Mouse (Mus musculus) erythroid progenitor cell, adult 5-6 weeks (primary cell): ENCODE results near the gene Plekhm1. TPM values are rescaled to one million over a fixed set of nuclear protein-coding genes. Genes with fewer than 3 reads are reported as not detected.

Source experiments
- ATAC-seq: replicated peaks from 2 replicates; pipeline ENCODE4 v1.8.0; 2016; ENCODE audit warnings: moderate number of reproducible peaks, mild to moderate bottlenecking, moderate TSS enrichment, inconsistent platforms; ENCODE audit not compliant: poor library complexity, low FRiP score, severe bottlenecking
- total RNA-seq, 2 experiments: library from RNA; stranded (forward) in 1 of 2; stranded (reverse) in 1 of 2; fragments of 150-400 nt in 1 of 2; fragments of 186-747, 209-891 nt in 1 of 2; gene quantifications; 2 replicates each; pipeline versions ENCODE4 v1.2.3 to v1.2.4; 2015 to 2017; ENCODE audit warnings: low replicate concordance in 2 of 2

Plekhm1 gene
- total RNA-seq, 2 experiments from 2014 or later: 4.2 to 15.1 TPM

- ATAC-seq: no peak
These were observed 66.9 kb downstream of the Plekhm1 start for GRCm38 (mm10) chr11:103345408-103346091.

DNA sequence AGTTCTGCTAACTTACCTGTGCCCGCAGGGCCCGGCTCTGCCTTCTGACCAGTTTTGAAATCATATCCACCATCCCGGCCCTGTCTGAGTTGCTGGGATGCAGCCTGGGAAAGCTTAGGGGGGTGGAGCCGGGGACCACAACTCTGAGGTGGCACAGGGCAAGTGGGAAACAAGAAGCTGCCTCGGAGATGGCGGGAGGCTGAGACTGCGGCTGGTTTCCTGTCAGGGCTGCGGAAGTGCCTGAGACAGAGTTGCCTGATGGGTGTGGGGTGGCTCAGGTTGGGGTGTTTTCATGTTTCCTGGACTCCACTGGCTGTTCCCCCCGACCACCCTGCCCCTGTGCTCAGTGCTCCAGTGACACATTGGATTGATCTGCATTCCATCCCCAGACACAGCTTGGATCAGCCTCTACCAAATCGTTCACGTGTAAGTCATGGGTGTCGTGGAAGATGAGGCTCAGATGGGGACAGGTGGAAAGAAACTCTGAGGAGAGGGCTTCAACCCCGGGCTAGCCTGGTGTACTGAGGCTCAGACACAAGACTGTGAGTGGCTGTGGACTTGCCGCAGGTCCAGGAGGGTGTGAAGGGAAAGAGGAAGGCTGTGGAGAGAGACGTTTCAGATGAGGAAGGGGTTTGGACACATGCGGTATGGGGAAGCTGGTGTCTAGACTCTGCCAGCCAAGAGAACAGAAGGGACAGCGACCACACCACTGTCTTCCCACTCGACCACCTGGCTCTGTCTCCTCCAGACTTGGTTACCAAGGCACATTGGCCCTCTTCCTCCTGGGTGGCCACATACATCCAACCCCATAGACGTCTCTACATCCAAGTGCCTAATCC is 67.8 kb downstream of the Plekhm1 start:
- ATAC-seq: no peak

DNA sequence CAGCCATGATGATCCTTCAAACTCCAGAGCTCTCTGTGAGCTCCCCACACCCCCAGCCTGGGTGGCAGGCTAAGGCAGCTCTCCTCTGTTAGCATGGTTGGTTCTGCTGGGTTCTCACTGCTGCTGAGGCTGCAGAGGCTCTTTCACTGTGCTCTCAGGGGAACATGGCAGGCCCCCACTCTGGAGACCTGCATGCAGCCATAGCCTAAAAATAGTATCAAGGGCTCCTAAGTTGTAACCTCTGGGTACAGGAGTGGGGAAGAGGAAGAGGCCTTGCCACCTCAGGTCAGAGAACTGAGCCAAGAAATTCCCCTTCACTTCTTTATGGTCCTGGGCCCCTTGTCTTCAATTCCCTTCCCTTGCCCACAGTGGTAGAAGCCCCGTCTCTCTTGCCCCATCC is 68.6 kb downstream of the Plekhm1 start:
- no peak for ATAC-seq

- no peak for ATAC-seq
These were observed 69.4 kb downstream of the Plekhm1 start for GRCm38 (mm10) chr11:103343063-103343462.

DNA sequence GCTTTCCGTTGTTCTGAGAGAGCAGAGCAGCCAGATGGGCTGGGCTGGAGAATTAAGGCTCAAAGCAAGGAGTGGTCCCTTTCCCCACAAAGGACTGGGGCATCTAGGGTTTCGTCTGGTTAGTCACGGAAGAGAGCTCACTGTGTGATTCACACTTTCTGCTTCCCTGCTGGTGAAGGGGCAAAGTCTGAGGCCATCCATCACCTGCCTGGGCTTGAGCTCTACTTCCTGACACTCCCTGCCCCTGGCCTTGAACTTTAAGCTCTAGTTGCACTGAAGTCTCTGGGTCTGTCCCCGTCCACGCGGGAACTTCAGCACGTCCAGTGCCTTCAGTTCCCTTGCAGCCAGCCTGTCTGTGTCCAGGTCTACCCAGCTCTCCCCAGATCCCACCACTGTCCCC is 71.8 kb downstream of the Plekhm1 start:
- no peak for ATAC-seq

GRCm38 (mm10) chr11:103340130-103340529 is 72.4 kb downstream of the Plekhm1 start:
- ATAC-seq: no peak

- ATAC-seq: no peak
These were observed 72.9 kb downstream of the Plekhm1 start for GRCm38 (mm10) chr11:103339414-103340119.

DNA sequence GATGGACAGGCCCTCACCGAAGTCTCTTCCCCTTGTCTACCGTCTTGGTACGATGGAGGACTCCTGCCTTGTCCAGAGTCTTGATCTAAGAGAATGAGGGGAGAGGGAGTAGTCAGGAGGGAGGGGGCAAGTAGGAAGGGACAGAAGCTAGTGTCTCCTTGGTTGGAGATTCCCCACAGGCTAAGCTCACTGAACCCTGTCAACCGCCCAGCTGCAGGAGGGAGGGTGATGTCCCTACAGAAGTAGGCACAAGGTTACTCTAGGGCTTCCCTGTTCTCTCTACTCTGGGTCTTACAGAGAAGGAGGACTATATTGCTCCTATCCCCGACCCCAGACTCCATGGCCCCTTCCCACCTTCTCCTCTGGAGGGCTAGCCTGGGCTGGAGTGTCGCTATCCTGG is 73.8 kb downstream of the Plekhm1 start:
- ATAC-seq: no peak

DNA sequence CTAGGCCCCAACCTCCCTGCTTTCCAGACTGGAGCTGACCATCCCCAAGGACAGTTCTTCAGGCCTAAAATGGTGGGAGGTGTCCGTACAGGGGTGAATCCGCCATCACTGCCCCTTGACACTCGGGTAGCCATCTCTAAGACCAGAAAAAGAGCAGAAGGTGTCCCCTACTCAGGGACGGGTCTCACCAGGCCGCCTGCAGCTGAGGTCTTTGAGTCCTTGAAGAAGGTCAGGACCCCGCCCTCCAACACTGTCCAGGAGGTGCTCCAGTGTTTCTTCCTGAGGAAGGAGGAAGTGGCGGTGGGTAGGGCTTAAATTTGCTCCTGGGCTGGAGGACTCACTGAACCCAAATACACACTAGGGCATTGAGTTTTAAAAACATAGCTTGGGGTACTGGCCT is 74.4 kb downstream of the Plekhm1 start:
- no peak for ATAC-seq

DNA sequence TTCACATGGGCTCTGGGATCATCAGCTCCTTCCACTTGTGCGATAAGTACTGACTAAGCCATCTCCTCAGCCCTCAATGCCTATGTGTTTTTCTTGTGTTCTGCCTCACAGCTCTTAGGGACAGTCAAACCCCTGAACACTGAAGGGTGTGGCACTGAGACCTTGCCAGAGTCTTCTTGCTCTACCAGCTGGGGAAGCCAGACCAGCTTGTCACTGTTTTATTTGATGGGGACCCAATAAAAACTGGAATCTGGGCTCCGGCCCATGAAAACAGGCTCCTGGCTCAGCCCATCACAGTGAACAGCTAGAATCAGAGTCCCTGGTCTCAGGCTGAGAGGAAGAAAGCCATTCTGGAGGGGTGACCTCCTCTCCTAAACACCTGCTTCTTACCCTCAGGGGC is 75.3 kb downstream of the Plekhm1 start:
- ATAC-seq: no peak

DNA sequence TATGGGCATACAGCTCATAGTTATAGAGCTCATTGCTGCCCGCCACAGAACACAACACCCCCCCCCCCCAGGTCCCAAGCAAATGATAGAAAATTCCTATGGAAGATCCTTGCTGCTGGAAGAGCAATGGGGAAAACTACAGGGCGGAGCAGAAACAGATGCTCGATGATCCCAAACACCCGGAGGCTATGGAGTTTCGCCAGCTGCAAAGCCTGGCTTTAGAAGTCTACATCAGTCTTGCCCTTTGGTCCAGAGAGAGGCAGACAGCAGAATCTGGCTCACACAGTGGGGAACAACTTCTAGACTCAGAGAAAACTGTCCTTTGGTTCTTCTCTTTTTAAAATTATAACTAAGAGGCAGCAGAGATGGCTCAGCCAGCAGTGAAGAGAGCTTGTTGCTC is 76.9 kb downstream of the Plekhm1 start:
- no peak for ATAC-seq

DNA sequence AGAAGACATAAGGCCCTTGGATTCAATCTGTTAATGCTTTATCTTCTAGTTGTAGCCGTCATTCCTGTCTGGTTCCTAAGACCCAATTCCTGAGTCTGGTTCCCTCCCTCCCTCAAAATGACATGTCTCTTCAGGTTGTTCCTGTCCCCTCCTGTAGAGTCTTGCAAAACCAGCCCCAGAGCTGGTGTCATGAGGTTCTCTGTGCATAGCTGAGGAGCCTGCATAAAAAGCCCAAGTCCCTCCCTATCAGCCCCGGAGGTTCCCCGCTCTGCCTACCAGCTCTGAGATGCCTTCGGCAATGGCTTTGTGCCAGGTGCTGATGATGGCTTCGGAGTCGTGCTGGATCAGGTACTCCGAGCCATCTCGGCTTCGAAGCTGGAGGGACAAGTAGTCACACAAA is 77.6 kb downstream of the Plekhm1 start:
- ATAC-seq: no peak

GRCm38 (mm10) chr11:103333719-103334398 is 78.6 kb downstream of the Plekhm1 start:
- no peak for ATAC-seq

DNA sequence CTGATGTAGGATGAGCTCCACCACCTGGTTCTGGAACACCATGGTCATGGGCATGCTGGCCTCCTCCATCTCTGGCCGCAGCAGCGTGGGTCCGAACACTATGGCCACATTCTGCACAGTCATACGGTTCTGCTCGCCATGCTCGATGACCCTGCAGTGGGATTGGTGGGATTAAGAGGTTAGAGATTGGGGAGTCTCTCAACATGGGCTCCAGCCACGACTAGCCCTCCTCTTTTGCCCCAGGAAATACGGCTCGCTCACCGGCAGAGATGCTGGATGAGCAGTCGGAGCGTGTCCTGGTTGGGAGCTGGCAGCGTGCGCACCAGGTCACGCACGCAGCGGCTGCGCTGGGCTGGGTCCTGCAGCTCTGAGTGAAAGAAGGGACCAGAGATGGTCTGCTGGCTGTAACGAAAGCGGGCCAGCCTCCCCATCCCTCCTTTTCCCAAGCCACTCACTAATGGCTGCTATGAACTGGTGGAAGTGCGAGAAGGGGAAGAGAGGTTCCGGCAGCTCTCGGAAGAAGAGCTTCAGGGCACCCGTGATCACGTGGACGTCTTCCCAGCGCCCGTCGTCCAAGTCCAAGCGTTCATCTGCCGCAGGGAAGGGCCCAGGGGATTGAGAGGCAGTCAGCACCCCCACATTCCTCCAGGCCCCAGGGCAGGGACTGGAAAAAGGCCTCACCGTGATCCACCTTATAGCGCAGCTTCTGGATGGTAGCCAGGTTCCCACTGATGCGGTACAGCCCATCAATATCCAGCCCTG is 79.4 kb downstream of the Plekhm1 start:
- no peak for ATAC-seq

DNA sequence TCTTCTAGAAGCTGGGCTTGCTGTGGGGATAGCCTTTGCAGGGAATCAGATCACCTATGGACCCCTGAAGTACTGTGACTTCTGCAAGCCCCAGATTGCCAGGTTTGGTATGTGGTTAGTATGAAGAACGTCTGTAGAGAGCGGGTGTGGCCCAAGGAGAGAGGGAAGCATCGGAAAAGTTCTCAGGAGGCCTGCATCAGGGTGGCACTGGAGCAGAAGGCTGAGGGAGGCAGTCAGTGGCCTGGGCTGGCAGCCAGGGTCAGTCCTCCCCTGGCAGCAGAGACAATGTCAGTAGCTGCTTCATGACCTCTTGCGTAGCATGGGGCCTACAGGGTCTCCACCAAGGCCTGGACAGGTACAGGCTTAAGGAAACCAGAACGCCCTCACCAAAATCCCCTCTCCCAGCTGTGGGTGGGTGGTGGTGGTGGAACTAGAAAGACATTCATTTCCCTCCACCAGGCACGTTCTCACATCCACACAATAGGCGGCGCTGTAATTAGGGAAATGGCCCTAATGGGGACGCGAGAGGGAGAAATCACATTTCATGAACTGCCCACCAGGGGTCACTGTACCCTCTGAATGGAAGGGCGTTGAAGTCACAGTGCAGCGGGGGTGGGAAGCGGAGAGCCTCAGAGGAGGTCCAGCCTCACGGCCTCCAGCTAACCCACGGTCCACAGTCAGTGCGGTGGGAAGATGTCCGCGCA is 80.1 kb downstream of the Plekhm1 start:
- no peak for ATAC-seq

DNA sequence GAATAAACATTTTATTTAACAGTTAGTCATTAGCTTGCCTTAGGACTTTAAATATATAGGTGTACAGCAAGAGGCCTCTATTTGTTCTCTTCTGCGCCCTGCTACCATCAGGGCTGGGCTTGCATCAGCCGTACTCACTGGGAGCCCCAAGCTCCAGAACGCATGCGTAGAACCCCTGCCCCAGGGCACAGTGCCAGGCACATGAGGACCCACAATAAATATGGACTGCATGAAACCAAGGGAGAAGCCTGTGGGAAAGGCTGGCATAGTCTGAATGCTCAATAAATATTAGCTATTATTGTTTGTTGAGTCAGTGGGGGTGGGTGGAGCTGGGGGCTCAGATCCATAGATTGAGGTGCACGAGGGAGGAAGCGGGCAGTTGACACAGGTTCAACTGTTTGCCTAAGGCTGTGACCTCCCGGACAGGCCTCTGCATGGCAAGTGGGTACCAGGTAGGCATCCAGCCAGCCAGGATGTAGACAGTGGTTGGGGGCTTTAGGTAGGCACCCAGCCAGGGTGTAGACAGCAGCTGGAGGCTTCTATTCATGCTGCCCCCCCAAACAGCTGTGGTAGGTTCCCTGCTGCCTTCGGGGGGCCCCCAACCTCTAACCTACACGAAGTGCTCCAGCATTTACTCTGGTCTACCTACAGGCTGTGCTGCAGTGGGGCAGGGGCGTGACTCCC is 80.8 kb downstream of the Plekhm1 start:
- ATAC-seq: no peak

DNA sequence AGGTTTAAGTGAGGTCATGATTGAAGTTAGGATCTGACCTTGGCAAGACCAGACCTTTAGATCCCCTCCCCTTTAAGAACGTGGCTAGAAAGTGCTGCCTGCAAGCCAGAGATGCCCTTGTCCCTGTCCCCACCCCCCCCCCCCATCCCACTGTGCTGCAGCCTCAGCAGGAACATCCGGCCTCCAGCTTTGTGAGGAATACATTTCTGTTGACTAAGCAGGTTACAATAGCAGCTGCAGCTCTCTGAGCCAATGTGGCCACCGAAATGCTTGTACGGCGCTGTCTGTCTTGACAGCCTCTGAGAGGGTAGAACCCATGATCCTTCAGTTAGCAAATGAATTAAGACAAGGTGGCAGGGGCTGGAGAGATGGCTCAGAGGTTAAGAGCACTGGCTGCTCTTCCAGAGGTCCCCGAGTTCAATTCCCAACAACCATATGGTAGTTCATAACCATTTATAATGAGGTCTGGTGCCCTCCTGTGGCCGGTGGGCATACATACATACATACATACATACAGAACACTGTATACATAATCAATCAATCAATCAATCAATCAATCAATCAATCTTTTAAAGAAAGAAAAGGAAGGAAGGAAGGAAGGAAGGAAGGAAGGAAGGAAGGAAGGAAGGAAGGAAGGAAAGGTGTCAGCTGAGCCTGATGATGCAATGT is 81.7 kb downstream of the Plekhm1 start:
- no peak for ATAC-seq

DNA sequence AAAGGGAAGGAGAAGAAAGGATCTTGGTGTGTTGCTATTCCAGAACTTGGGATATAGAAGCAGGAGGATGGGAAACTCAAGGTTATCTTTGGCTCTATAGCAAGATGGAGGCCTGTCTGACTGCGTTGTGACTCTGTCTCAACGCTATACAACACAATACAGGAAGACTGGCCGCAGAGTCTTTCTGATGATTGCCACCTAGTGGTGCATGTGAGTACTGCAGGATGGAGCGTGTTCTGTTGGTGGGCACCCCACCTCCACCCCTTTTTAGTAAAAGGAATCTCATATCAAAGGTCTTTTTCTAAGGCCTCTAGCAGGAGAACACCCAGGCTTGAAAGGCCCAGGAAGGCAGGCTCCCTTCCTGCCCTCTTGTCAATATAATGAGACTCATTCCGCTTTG is 85.5 kb downstream of the Plekhm1 start:
- 0 out of 2 replicates have a peak, but pooled peaks have one; percentile 58 for ATAC-seq
